Comparison of ENCODE assay signal across 8 mouse cellular contexts in genomic region chr10:39731736-39732265, GRCm38 (mm10). TPM values are rescaled to one million over a fixed set of nuclear protein-coding genes. Genes with fewer than 3 reads are reported as not detected.
DNase-seq lines count a peak whose midpoint lies in the region; ATAC-seq and TF ChIP-seq lines count a peak whose summit lies in the region.

Gene Rev3l (plus strand): TSS chr10:39732118.

- DNase-seq in ES-CJ7 (ENCODE audit: low read depth, low spot score) = peak; percentile 93
- peak; percentile 84 for DNase-seq in c-Kit-positive CD71-positive TER-119-positive erythroid progenitor cells, embryonic 14.5 days (ENCODE audit: low spot score)
- DNase-seq in forebrain, embryonic 14.5 days (ENCODE audit: low spot score) = peak; percentile 97
- DNase-seq in heart, postnatal 10 days = peak; percentile 93 to 95
- DNase-seq in large intestine, adult 2 months (ENCODE audit: low read depth, low spot score) = peak; percentile 53
- peak; percentile 95 for DNase-seq in stomach, postnatal 0 days (ENCODE audit: low spot score)

- H3K4me3 ChIP-seq in forebrain, embryonic 14.5 days (ENCODE audit: low read depth, low read length) = peak within 1 kb of the TSS; percentile 87
- peak within 1 kb of the TSS; percentile 98 for H3K4me3 ChIP-seq in liver, embryonic 16.5 days (ENCODE audit: low read depth, low read length)
- peak within 1 kb of the TSS; percentile 89 for H3K4me3 ChIP-seq in neural tube, embryonic 12.5 days
- H3K4me3 ChIP-seq in stomach, postnatal 0 days (ENCODE audit: low read depth, low read length) = peak within 1 kb of the TSS; percentile 90

- H3K4me1 ChIP-seq in forebrain, embryonic 14.5 days (ENCODE audit: control insufficient read depth, insufficient read depth, low read length) = peaks cover 15% of the 10 kb centered on the region; the same call in 1 of the 2 replicates
- H3K4me1 ChIP-seq in liver, embryonic 16.5 days (ENCODE audit: control insufficient read depth, low read depth, low read length) = peaks cover 14% of the 10 kb centered on the region
- H3K4me1 ChIP-seq in neural tube, embryonic 12.5 days = peaks cover 18% of the 10 kb centered on the region; the same call in 1 of the 2 replicates
- H3K4me1 ChIP-seq in stomach, postnatal 0 days (replicated peaks; ENCODE audit: control insufficient read depth, insufficient read depth) = no peaks in the 10 kb centered on the region

- no peaks in the 10 kb centered on the region for H3K36me3 ChIP-seq in forebrain, embryonic 14.5 days (ENCODE audit: control insufficient read depth, insufficient read depth, low read length)
- H3K36me3 ChIP-seq in liver, embryonic 16.5 days (ENCODE audit: control insufficient read depth, insufficient read depth) = no peaks in the 10 kb centered on the region
- 0 out of 2 replicates have a peak, but pooled peaks cover 3% of the 10 kb centered on the region for H3K36me3 ChIP-seq in neural tube, embryonic 12.5 days
- no peaks in the 10 kb centered on the region for H3K36me3 ChIP-seq in stomach, postnatal 0 days (ENCODE audit: control insufficient read depth, insufficient read depth, low read length)

- no peaks in the 10 kb centered on the region for H3K9me3 ChIP-seq in forebrain, embryonic 14.5 days (replicated peaks; ENCODE audit: control insufficient read depth, low read length)
- H3K9me3 ChIP-seq in liver, embryonic 16.5 days (replicated peaks; ENCODE audit: control insufficient read depth, low read length) = no peaks in the 10 kb centered on the region
- no peaks in the 10 kb centered on the region for H3K9me3 ChIP-seq in neural tube, embryonic 12.5 days
- H3K9me3 ChIP-seq in stomach, postnatal 0 days (ENCODE audit: control insufficient read depth, low read length) = no peaks in the 10 kb centered on the region

- H3K4me2 ChIP-seq in forebrain, embryonic 14.5 days (ENCODE audit: low read length) = peak within 1 kb of the TSS; percentile 71
- H3K4me2 ChIP-seq in liver, embryonic 16.5 days (ENCODE audit: low read depth, low read length) = peak within 1 kb of the TSS; percentile 98
- H3K4me2 ChIP-seq in neural tube, embryonic 12.5 days (replicated peaks) = peak within 1 kb of the TSS; percentile 70
- H3K4me2 ChIP-seq in stomach, postnatal 0 days (replicated peaks; ENCODE audit: low read depth) = peak within 1 kb of the TSS; percentile 64

- intact Hi-C loops in heart, postnatal 10 days (cut with DNase I) = loop anchor here (2.0 to 5.0 kb wide), 5 partner anchors 84 to 560 kb away; partner anchors contain the start of gene Traf3ip2

- TF ChIP-seq CTCF in stomach, postnatal 0 days (IDR thresholded peaks at IDR 0.05; ENCODE audit: low read depth) = no peak

- no peak for TF ChIP-seq EP300 in stomach, postnatal 0 days (optimal IDR thresholded peaks at IDR 0.05)

- peak within 1 kb of the TSS; percentile 96 for H3K9ac ChIP-seq in forebrain, embryonic 14.5 days (ENCODE audit: low read length)
- peak within 1 kb of the TSS; percentile 99 for H3K9ac ChIP-seq in liver, embryonic 16.5 days (ENCODE audit: low read depth, low read length)
- H3K9ac ChIP-seq in neural tube, embryonic 12.5 days = peak within 1 kb of the TSS; percentile 95
- peak within 1 kb of the TSS; percentile 92 for H3K9ac ChIP-seq in stomach, postnatal 0 days (ENCODE audit: low read length)

- H3K27me3 ChIP-seq in forebrain, embryonic 14.5 days (replicated peaks; ENCODE audit: control insufficient read depth, insufficient read depth, low read length) = no peaks in the 10 kb centered on the region
- H3K27me3 ChIP-seq in liver, embryonic 16.5 days (ENCODE audit: control insufficient read depth, insufficient read depth, low read depth, low read length) = no peaks in the 10 kb centered on the region
- H3K27me3 ChIP-seq in neural tube, embryonic 12.5 days (replicated peaks) = no peaks in the 10 kb centered on the region
- no peaks in the 10 kb centered on the region for H3K27me3 ChIP-seq in stomach, postnatal 0 days (ENCODE audit: control insufficient read depth, insufficient read depth, low read length)

- peak; percentile 83 for ATAC-seq in forebrain, embryonic 14.5 days
- peak; percentile 63 for ATAC-seq in liver, embryonic 16.5 days (ENCODE audit: low read depth)
- ATAC-seq in neural tube, embryonic 12.5 days (ENCODE audit: low FRiP score, low read depth) = peak; percentile 84
- ATAC-seq in stomach, postnatal 0 days (ENCODE audit: low FRiP score, low TSS enrichment) = peak; percentile 83

- WGBS in forebrain, embryonic 14.5 days = under 1% methylated on average over 37 of the region's 64 CpGs
- WGBS in large intestine, adult 2 months = under 1% methylated on average over 51 of the region's 64 CpGs
- WGBS in liver, embryonic 16.5 days (ENCODE audit: insufficient replicate concordance) = under 1% methylated on average over 44 of the region's 64 CpGs
- under 1% methylated on average over 36 of the region's 64 CpGs for whole genome bisulfite sequencing in neural tube, embryonic 12.5 days
- under 1% methylated on average over 29 of the region's 64 CpGs for WGBS in stomach, postnatal 0 days

- H3K27ac ChIP-seq in forebrain, embryonic 14.5 days (ENCODE audit: low read depth, low read length) = peak within 1 kb of the TSS; percentile 100
- H3K27ac ChIP-seq in liver, embryonic 16.5 days (ENCODE audit: low read length) = peak within 1 kb of the TSS; percentile 98
- H3K27ac ChIP-seq in neural tube, embryonic 12.5 days = peak within 1 kb of the TSS; percentile 100
- H3K27ac ChIP-seq in stomach, postnatal 0 days (replicated peaks) = peak within 1 kb of the TSS; percentile 99

RNA-seq across cellular contexts. Expression of gene Rev3l, which starts in this region (rescaled TPM):
- polyA plus RNA-seq in forebrain, embryonic 14.5 days (2014; fragmentation: Nextera tagmentation; extraction: Ambion mirVana) = 31.6 and 33.3 TPM in 2 replicates
- total RNA-seq in heart, postnatal 10 days (2021) = 10 to 100 TPM; 23.1 to 30.5 TPM
- polyA plus RNA-seq in large intestine, adult 2 months (2012; rRNA removed) = 9.8 and 10.3 TPM in 2 replicates
- 3.1 and 3.6 TPM in 2 replicates for polyA plus RNA-seq in liver, embryonic 16.5 days (2015; fragmentation: Nextera tagmentation; extraction: Ambion mirVana)
- 21.7 and 23.0 TPM in 2 replicates for polyA plus RNA-seq in neural tube, embryonic 12.5 days (2016; fragmentation: Nextera tagmentation; extraction: Ambion mirVana)
- 10.0 TPM in 2 replicates for polyA plus RNA-seq in stomach, postnatal 0 days (2015; fragmentation: Nextera tagmentation; extraction: Ambion mirVana)

Comparison
In these comparisons a context has a peak if more than half of its experiments do, and no peak if none do; other contexts are left out.
1. Peak in every context shown above with its lines: DNase-seq, ATAC-seq, H3K4me3 ChIP-seq and H3K27ac ChIP-seq.